Mouse (Mus musculus): ENCODE results near the gene Fggy. TPM values are rescaled to one million over a fixed set of nuclear protein-coding genes. Genes with fewer than 3 reads are reported as not detected.

Fggy gene
- total and polyA plus RNA-seq, 2 experiments from 2014 or later = 2.7 to 3.9 TPM

DNA sequence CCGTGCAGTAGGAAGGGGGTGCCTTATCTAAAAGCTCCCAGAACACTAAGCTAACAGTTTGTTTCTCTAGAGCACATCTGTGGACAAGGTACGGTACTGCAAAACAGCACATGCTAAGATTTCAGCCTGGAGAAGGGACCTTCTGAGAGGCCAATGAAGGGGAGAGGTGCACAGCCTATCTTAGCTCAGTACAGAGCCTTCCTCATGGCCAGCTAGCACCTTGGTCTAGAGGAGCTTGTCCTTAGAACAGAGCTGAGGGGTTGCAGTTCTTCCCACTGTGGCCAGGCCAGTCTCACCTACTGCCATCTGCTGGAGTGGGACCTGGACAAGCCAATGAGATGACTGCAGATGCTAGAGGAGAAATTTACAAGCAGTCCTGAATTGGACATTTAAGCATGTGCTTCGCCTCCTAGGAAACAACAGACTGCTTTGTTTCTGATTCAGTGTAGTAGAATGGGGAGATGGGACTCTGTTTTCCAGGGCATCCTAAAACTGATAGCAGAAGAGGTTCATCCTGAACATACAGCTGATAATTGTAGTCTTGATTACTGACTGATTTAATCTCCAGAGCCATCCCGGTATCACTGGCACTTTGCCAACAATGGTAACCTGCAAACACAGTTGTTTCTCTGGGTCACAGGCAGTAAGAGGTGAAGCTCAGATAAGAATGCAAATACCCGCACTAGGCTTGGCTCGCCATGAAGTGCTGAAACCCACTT, 305.6 kb downstream of the Fggy start:
- Histone ChIP-seq H3K36me3 (replicated peaks; ENCODE audit: control insufficient read depth, insufficient read depth, low read length) (no peaks in the 10 kb centered on the region), H3K27ac (ENCODE audit: low read depth) (no peak overlapping the region), H3K4me1 (ENCODE audit: control insufficient read depth, insufficient read depth) (peaks cover 15% of the 10 kb centered on the region; the same call in 1 of the 2 replicates), H3K4me3 (ENCODE audit: low read depth, low read length) (no peak overlapping the region), H3K4me2 (ENCODE audit: low read depth, low read length) (no peak overlapping the region), H3K9ac (replicated peaks; ENCODE audit: low read depth, low read length) (no peak overlapping the region), H3K9me3 (replicated peaks; ENCODE audit: control insufficient read depth, low read length) (no peaks in the 10 kb centered on the region), H3K27me3 (ENCODE audit: control insufficient read depth, insufficient read depth, low read length) (no peaks in the 10 kb centered on the region)
- DNase-seq (ENCODE audit: low spot score) = peak; percentile 25
- TF ChIP-seq CTCF (IDR thresholded peaks at IDR 0.05; ENCODE audit: low read depth) (peak; percentile 51), EP300 (IDR thresholded peaks at IDR 0.05; ENCODE audit: low read depth) (no peak)
- peak; percentile 44; the same call in 1 of the 2 replicates for ATAC-seq (ENCODE audit: insufficient read depth, low read depth)
- 28% methylated on average over 6 of the region's 6 CpGs for WGBS

DNA sequence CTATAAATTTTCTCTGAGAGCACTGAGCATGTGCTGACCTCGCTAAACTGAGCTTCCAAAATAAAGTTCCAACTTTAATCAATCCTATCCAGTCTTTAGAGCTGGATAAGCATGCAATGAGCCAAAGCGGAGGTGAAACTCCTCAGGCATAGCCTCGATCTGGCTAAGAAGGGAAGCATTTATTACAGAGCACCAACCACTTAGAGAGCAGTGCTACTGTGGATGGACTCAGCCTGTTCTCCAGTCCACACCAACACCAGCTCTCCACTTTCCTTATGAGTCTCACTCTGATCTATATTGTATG, 306.1 kb downstream of the Fggy start:
- no peaks in the 10 kb centered on the region for H3K36me3 ChIP-seq (replicated peaks; ENCODE audit: control insufficient read depth, insufficient read depth, low read length)
- no peak for ATAC-seq (ENCODE audit: insufficient read depth, low read depth)
- H3K4me3 ChIP-seq (ENCODE audit: low read depth, low read length) = no peak overlapping the region
- H3K9me3 ChIP-seq (replicated peaks; ENCODE audit: control insufficient read depth, low read length) = no peaks in the 10 kb centered on the region
- peaks cover 15% of the 10 kb centered on the region; the same call in 1 of the 2 replicates for H3K4me1 ChIP-seq (ENCODE audit: control insufficient read depth, insufficient read depth)
- no peak for DNase-seq (ENCODE audit: low spot score)
- TF ChIP-seq EP300 (IDR thresholded peaks at IDR 0.05; ENCODE audit: low read depth) = no peak
- no peak for TF ChIP-seq CTCF (IDR thresholded peaks at IDR 0.05; ENCODE audit: low read depth)
- H3K9ac ChIP-seq (replicated peaks; ENCODE audit: low read depth, low read length) = no peak overlapping the region
- H3K4me2 ChIP-seq (ENCODE audit: low read depth, low read length) = no peak overlapping the region
- H3K27ac ChIP-seq (ENCODE audit: low read depth) = no peak overlapping the region
- WGBS = 33% methylated on average over 3 of the region's 3 CpGs
- H3K27me3 ChIP-seq (ENCODE audit: control insufficient read depth, insufficient read depth, low read length) = no peaks in the 10 kb centered on the region

DNA sequence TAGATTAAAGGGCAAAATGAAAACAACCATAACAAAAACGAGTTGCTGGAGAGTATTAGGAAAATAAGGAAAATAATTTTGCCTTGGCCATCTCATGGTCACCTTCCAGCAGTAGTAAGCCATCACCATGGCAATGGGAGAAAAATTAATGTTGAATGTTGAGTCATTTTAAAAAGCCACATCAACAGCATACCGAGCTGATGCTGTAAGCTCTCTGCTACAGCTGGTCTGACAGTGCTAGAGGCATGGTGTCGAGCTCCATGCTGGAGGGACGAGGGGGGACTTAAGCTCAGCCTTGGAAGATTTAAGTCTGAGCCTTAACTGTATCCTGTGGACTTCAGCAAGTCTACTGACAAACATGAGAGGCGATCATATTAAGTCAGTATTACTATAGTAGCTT, 307.9 kb downstream of the Fggy start:
- no peak overlapping the region for H3K9ac ChIP-seq (replicated peaks; ENCODE audit: low read depth, low read length)
- no peak overlapping the region for H3K4me3 ChIP-seq (ENCODE audit: low read depth, low read length)
- TF ChIP-seq EP300 (IDR thresholded peaks at IDR 0.05; ENCODE audit: low read depth) = no peak
- no peak for TF ChIP-seq CTCF (IDR thresholded peaks at IDR 0.05; ENCODE audit: low read depth)
- H3K4me1 ChIP-seq (ENCODE audit: control insufficient read depth, insufficient read depth) = peaks cover 15% of the 10 kb centered on the region; the same call in 1 of the 2 replicates
- H3K9me3 ChIP-seq (replicated peaks; ENCODE audit: control insufficient read depth, low read length) = no peaks in the 10 kb centered on the region
- no peak overlapping the region for H3K27ac ChIP-seq (ENCODE audit: low read depth)
- H3K36me3 ChIP-seq (replicated peaks; ENCODE audit: control insufficient read depth, insufficient read depth, low read length) = no peaks in the 10 kb centered on the region
- WGBS = 76% methylated on average over 5 of the region's 5 CpGs
- ATAC-seq (ENCODE audit: insufficient read depth, low read depth) = no peak
- DNase-seq (ENCODE audit: low spot score) = no peak
- no peak overlapping the region for H3K4me2 ChIP-seq (ENCODE audit: low read depth, low read length)
- H3K27me3 ChIP-seq (ENCODE audit: control insufficient read depth, insufficient read depth, low read length) = no peaks in the 10 kb centered on the region

DNA sequence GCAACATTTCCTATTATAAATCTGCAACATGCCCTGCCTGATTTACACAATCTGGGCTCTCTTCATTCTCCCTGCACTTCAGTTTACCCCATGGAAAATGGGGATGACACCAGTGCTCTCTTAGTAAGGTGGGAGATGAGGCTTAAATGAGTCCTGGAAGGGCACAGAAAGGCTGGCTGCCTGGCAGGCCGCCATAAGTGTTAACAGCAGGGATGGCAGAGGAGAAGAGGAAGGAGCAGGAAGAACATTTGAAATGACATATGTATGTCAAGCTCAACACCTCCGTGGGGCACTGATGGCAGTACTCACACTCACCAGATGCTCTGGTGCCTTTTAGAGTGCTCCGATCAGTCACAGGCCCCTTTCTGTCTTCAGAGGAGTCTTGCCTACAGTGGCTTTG, 308.6 kb downstream of the Fggy start:
- Histone ChIP-seq H3K4me1 (ENCODE audit: control insufficient read depth, insufficient read depth) (peaks cover 15% of the 10 kb centered on the region; the same call in 1 of the 2 replicates), H3K4me2 (ENCODE audit: low read depth, low read length) (no peak overlapping the region), H3K9ac (replicated peaks; ENCODE audit: low read depth, low read length) (no peak overlapping the region), H3K4me3 (ENCODE audit: low read depth, low read length) (no peak overlapping the region), H3K36me3 (replicated peaks; ENCODE audit: control insufficient read depth, insufficient read depth, low read length) (no peaks in the 10 kb centered on the region), H3K9me3 (replicated peaks; ENCODE audit: control insufficient read depth, low read length) (no peaks in the 10 kb centered on the region), H3K27me3 (ENCODE audit: control insufficient read depth, insufficient read depth, low read length) (no peaks in the 10 kb centered on the region), H3K27ac (ENCODE audit: low read depth) (no peak overlapping the region)
- ATAC-seq (ENCODE audit: insufficient read depth, low read depth) (no peak), DNase-seq (ENCODE audit: low spot score) (no peak)
- TF ChIP-seq CTCF (IDR thresholded peaks at IDR 0.05; ENCODE audit: low read depth) (no peak), EP300 (IDR thresholded peaks at IDR 0.05; ENCODE audit: low read depth) (no peak)
- WGBS = 70% methylated on average over 3 of the region's 3 CpGs

DNA sequence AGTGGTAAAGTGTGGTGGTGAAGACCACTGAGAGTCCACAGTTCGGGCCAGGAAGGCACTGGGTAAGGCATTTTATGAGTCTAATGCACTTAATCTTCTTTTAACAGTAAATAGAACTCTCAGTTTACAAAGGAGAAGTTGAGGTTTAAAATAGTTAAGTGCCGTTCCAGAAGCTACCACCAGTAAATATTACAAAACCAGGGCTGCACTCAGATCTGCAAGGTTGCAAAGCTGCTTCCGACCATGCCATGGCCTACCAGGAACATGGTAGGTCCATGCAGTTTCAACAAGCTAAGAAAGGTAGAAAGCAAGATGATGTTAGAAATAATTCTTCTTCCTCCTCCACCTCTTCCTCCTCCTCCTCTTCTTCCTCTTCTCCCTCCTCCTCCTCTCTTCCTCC, 309.8 kb downstream of the Fggy start:
- Histone ChIP-seq H3K27me3 (ENCODE audit: control insufficient read depth, insufficient read depth, low read length) (no peaks in the 10 kb centered on the region), H3K4me1 (ENCODE audit: control insufficient read depth, insufficient read depth) (peaks cover 10% of the 10 kb centered on the region; the same call in 1 of the 2 replicates), H3K4me2 (ENCODE audit: low read depth, low read length) (no peak overlapping the region), H3K27ac (ENCODE audit: low read depth) (no peak overlapping the region), H3K4me3 (ENCODE audit: low read depth, low read length) (no peak overlapping the region), H3K9me3 (replicated peaks; ENCODE audit: control insufficient read depth, low read length) (no peaks in the 10 kb centered on the region), H3K36me3 (replicated peaks; ENCODE audit: control insufficient read depth, insufficient read depth, low read length) (no peaks in the 10 kb centered on the region), H3K9ac (replicated peaks; ENCODE audit: low read depth, low read length) (no peak overlapping the region)
- no peak for ATAC-seq (ENCODE audit: insufficient read depth, low read depth)
- WGBS = 84% methylated on average over 3 of the region's 3 CpGs
- DNase-seq (ENCODE audit: low spot score) = no peak
- TF ChIP-seq EP300 (IDR thresholded peaks at IDR 0.05; ENCODE audit: low read depth) (no peak), CTCF (IDR thresholded peaks at IDR 0.05; ENCODE audit: low read depth) (no peak)

DNA sequence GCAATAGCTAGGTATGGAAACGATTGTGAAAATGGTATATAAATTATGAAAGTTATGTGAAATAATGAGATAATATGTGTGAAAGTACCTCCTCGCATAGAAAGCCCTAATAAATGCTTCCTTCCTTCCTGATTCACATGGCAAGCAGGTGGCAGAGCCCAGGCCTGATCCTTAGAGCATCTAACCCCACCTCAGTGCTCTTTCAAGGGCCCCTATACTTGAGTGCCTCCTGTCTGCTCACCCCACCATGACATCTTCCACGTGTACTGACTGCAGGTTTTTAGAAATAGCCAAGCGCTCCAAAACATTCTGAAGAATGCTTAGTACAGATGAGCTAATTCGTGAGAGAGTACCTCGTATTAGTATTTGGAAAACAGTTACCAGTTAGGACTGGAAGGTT, 311.0 kb downstream of the Fggy start:
- H3K4me3 ChIP-seq (ENCODE audit: low read depth, low read length) = no peak overlapping the region
- no peak overlapping the region for H3K4me2 ChIP-seq (ENCODE audit: low read depth, low read length)
- no peak for TF ChIP-seq EP300 (IDR thresholded peaks at IDR 0.05; ENCODE audit: low read depth)
- no peak overlapping the region for H3K27ac ChIP-seq (ENCODE audit: low read depth)
- H3K9me3 ChIP-seq (replicated peaks; ENCODE audit: control insufficient read depth, low read length) = no peaks in the 10 kb centered on the region
- peaks cover 4% of the 10 kb centered on the region; the same call in 1 of the 2 replicates for H3K4me1 ChIP-seq (ENCODE audit: control insufficient read depth, insufficient read depth)
- no peaks in the 10 kb centered on the region for H3K36me3 ChIP-seq (replicated peaks; ENCODE audit: control insufficient read depth, insufficient read depth, low read length)
- DNase-seq (ENCODE audit: low spot score) = no peak
- ATAC-seq (ENCODE audit: insufficient read depth, low read depth) = no peak
- no peaks in the 10 kb centered on the region for H3K27me3 ChIP-seq (ENCODE audit: control insufficient read depth, insufficient read depth, low read length)
- no peak overlapping the region for H3K9ac ChIP-seq (replicated peaks; ENCODE audit: low read depth, low read length)
- WGBS = 73% methylated on average over 6 of the region's 6 CpGs
